Mouse (Mus musculus) thymus, adult 2 months (tissue): ENCODE measurements around the gene Ttc7b.

Source experiments
- CTCF ChIP-seq: fragments of 200-500 bp; IDR thresholded peaks from 2 replicates; pipeline ENCODE4 v1.5.1; 2012; ENCODE audit warnings: mild to moderate bottlenecking, control low read depth, low read length, moderate library complexity, borderline replicate concordance; ENCODE audit not compliant: control insufficient read depth, poor library complexity, insufficient read depth; ENCODE audit errors: extremely low read depth
- POLR2A ChIP-seq: fragments of 200-500 bp; IDR thresholded peaks from 2 replicates; pipeline ENCODE4 v1.6.1; 2012; ENCODE audit warnings: mild to moderate bottlenecking, low read length, control low read depth, moderate library complexity; ENCODE audit not compliant: control insufficient read depth, poor library complexity, insufficient read depth; ENCODE audit errors: extremely low read depth

DNA sequence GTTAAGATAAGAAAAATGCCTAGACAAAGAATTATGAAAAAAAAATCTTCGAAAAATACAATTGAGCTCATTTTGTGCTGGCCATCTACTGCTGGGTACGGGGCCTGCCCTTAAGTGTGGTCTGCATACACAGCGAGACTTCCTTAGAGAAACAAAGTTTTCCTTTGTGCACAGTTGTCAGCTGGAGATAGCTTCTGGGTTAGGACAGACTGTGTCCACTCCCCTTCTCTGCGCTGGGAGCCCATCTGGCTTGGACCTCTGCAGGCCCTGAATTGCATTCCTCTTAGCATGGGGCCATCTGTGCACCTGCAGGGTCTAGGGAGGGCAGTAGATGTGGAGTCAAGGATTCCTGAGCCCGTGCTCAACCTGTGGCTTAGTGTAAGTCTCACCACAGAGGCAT is 165.1 kb downstream of the Ttc7b start:
- TF ChIP-seq CTCF (no peak), POLR2A (no peak)
